Mouse (Mus musculus) testis, adult 2 months (tissue): ENCODE measurements around the gene Ddn.

Source experiments
- CTCF ChIP-seq: fragments of 200-500 bp; IDR thresholded peaks from 2 replicates; pipeline ENCODE4 v1.5.1; 2012; ENCODE audit warnings: low read depth, mild to moderate bottlenecking, inconsistent platforms, low read length, moderate library complexity; ENCODE audit not compliant: control insufficient read depth, insufficient read depth, insufficient replicate concordance
- POLR2A ChIP-seq: fragments of 200-500 bp; IDR thresholded peaks from 2 replicates; pipeline ENCODE4 v1.6.1; 2012; ENCODE audit warnings: low read depth, mild to moderate bottlenecking, inconsistent platforms, low read length, moderate library complexity; ENCODE audit not compliant: control insufficient read depth

DNA sequence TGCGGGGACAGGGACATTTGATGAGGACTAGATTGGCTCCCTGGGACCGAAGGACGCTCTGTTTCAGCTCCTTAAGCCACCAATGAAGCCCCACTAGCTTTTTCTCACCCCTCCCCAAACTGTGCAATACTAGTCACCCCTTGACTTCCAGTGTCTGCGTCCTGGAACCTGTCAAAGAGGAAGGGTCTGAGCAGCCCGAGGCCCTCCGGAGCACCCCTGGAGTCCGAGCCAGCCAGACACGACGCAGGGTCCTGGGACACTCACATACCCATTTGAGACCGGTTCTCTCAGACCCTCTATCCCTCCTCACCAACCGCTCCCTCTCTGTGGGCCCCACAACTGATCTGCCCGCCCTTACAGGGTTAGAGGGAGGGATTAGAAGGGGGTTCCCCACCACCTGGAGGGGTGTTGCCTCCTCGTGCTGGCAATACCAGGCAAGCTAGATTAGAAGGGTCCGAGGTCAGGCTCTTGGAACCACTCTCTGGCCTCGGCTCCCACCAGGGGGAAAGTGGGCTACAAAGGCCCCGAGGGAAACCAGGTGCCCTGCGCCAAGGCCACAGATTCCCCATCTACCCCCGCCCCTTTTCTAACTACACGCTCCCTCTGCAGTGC, 32.2 kb downstream of the Ddn start:
- TF ChIP-seq POLR2A, result no peak
- no peak for TF ChIP-seq CTCF
